Mouse (Mus musculus) stomach, postnatal 0 days (tissue): Measurements from ENCODE around the gene Ocln.

ENCODE experiments used
- CTCF ChIP-seq: IDR thresholded peaks from 2 replicates; pipeline ENCODE4 v1.5.1; 2016; ENCODE audit warnings: antibody characterized with exemption, low read depth, mild to moderate bottlenecking, moderate library complexity
- EP300 ChIP-seq: optimal IDR thresholded peaks from 2 replicates; pipeline ENCODE3; 2016; ENCODE audit warnings: antibody characterized with exemption

DNA sequence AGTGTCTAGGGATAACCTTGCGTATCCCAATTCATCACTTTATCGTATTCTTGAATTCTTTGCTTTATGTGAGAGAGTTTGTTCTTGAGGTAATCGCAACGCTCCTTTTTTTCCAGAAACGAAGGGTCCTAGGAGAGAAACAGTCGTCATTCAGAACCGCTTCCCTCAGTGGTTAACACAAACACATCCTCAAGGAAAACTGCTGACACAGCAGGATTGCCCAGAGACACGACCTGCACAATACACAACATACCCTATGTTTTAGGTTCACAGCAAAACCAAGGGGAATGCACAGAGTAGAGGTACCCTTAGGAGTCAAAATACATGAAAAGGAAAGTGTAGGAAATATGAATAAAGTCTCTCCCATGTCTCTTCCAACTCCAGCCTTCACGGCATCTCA is 44.8 kb upstream of the Ocln start:
- TF ChIP-seq EP300 (no peak), CTCF (no peak)
